Mouse (Mus musculus) hindbrain, embryonic 10.5 days (tissue): ENCODE data around the gene Olfr1085. TPM values are rescaled to one million over a fixed set of nuclear protein-coding genes. Genes with fewer than 3 reads are reported as not detected.
"Not testable (repeated sequence)": the region's sequence is repeated elsewhere in the genome, so short reads cannot be mapped to it uniquely, and the experiment has no call there.

Source experiments
- DNase-seq: peaks from one replicate; pipeline ENCODE4 v3.0.0-alpha.2; 2017; ENCODE audit warnings: low spot score
- H3K27ac ChIP-seq: fragments of 300-500 bp; sonication (generic); 2 replicates; pipeline ENCODE4 v1.5.1; 2016; ENCODE audit warnings: mild to moderate bottlenecking, moderate library complexity
- H3K27me3 ChIP-seq: fragments of 300-500 bp; sonication (generic); 2 replicates; pipeline ENCODE4 v1.6.1; 2016; ENCODE audit warnings: mild to moderate bottlenecking; ENCODE audit not compliant: poor library complexity, insufficient read depth, severe bottlenecking
- H3K36me3 ChIP-seq: fragments of 300-500 bp; sonication (generic); 2 replicates; pipeline ENCODE4 v1.6.1; 2016; ENCODE audit warnings: mild to moderate bottlenecking, moderate library complexity
- H3K4me1 ChIP-seq: fragments of 300-500 bp; sonication (generic); replicated peaks from 2 replicates; pipeline ENCODE4 v1.6.1; 2016; ENCODE audit warnings: mild to moderate bottlenecking
- H3K4me3 ChIP-seq: fragments of 300-500 bp; sonication (generic); 2 replicates; pipeline ENCODE4 v1.5.1; 2016; ENCODE audit warnings: mild to moderate bottlenecking, moderate library complexity
- H3K9me3 ChIP-seq: fragments of 300-500 bp; sonication (generic); 2 replicates; pipeline ENCODE4 v1.6.1; 2016; ENCODE audit warnings: mild to moderate bottlenecking, moderate library complexity
- WGBS: fragments of 180-500 bp; shearing (Covaris S2); methylation state at CpG from one replicate; pipeline ENCODE4 v1.1.7; 2016; 5-methylcytosine and 5-hydroxymethylcytosine counted together
- polyA plus RNA-seq: library from polyadenylated mRNA; unstranded; fragments of >200 nt; fragmentation: Nextera tagmentation; extraction: Ambion mirVana; gene quantifications from 2 replicates; pipeline ENCODE4 v1.2.1, GENCODE M21; 2016

The Olfr1085 gene
- not detected in 2 replicates for polyA plus RNA-seq

DNA sequence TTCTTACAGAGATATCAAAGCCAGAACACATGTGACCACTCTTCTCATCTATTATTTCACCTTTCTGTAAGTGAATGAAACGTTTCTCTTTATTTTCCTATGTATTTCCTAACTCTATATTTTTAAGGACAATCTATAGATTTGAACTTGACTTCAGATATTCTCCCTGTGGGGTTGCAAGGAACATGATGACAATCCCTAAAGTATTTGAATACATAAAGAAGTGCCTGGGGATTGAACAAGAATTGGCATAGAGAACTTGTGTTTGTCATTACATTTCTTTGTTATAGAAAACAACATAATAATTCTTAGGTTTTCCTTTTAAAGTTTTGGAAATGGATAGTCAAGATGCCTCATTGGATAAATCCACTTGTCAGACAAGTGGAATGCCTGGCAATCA is at the start of gene Olfr1085:
Gene Olfr1085, minus strand, starts transcription at position 101 of the 400 bp plus-strand sequence.
- 38% methylated on average over 1 of the region's 1 CpGs for WGBS
- no peak for DNase-seq
- H3K36me3 ChIP-seq = no peaks in the 10 kb centered on the region
- H3K4me1 ChIP-seq = no peaks in the 10 kb centered on the region
- no peak within 1 kb of the TSS for H3K27ac ChIP-seq
- no peak within 1 kb of the TSS for H3K4me3 ChIP-seq
- no peaks in the 10 kb centered on the region for H3K27me3 ChIP-seq
- no peaks in the 10 kb centered on the region for H3K9me3 ChIP-seq

DNA sequence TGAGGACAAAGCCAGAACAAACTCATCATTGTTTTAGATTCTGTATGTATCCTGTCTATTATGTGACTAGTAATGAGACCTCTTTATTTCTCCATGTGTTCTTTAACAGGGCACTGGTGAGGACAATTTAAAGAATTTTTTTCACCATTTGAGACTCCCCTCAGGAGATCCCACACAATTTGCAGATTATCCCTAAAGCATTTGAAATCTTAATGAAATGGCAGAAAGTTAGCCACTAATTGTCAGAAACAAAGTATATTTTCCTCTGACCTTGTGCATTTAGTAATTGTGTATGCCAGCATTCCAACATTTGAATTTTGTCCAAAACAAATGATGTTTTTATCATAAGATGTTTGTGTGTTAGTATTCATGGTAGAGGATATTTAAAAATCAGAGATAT is 36.5 kb upstream of the Olfr1085 start, which contains the start of gene Olfr1087:
Gene Olfr1087, minus strand, starts transcription at position 101 of the 400 bp plus-strand sequence.
- no peaks in the 10 kb centered on the region for H3K36me3 ChIP-seq
- no peak within 1 kb of the TSS for H3K27ac ChIP-seq
- H3K9me3 ChIP-seq = no peaks in the 10 kb centered on the region
- H3K4me3 ChIP-seq = no peak within 1 kb of the TSS
- no peak for DNase-seq
- no peaks in the 10 kb centered on the region for H3K27me3 ChIP-seq
- no peaks in the 10 kb centered on the region for H3K4me1 ChIP-seq

DNA sequence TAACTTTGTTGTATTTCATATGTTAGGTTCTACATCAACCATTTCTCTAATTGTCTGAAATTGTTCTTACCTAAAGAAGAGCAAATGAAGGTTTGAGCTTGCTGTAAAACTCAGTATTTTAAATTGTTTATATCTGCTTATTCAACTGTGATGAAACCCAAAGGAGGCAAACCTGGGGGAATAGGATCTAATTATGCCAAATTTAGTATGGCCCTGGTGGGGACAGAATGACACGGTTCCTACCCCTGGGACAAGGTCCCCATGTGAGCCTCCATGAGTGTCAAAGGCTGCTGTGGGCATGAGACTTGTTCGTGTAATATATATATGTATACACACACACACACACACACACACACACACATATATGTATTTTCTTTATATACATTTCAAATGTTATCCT is 18.2 kb upstream of the Olfr1085 start, which contains the start of gene Olfr1086:
Gene Olfr1086, minus strand, starts transcription at position 101 of the 400 bp plus-strand sequence.
- no peaks in the 10 kb centered on the region for H3K27me3 ChIP-seq
- no peak within 1 kb of the TSS for H3K4me3 ChIP-seq
- H3K9me3 ChIP-seq = no peaks in the 10 kb centered on the region
- no peaks in the 10 kb centered on the region for H3K36me3 ChIP-seq
- no peak within 1 kb of the TSS for H3K27ac ChIP-seq
- no peaks in the 10 kb centered on the region for H3K4me1 ChIP-seq
- no peak for DNase-seq
- 89% methylated on average over 2 of the region's 2 CpGs for WGBS

DNA sequence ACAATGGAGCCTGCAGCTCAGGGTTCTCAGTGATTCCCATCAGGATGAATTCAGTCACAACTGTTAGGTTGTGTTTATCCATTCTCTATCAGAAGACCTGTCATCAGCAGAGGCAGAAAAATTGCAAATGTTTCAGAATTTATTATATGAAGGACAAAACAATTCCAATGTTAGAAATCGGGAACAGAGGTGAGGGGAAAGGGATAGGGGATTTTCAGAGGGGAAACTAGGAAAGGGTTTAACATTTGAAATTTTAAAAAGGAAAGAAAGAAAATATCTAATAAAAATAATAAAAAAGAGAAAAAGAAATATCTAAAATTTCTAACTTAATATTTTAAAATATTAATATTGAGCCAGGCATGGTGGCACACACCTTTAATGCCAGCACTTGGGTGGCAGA is 22.2 kb downstream of the Olfr1085 start, which contains the start of gene Olfr1084:
Gene Olfr1084, minus strand, starts transcription at position 101 of the 400 bp plus-strand sequence.
- DNase-seq, H3K4me1 ChIP-seq, H3K9me3 ChIP-seq, H3K27ac ChIP-seq, H3K36me3 ChIP-seq, H3K4me3 ChIP-seq, H3K27me3 ChIP-seq: not testable (repeated sequence)
- WGBS = 90% methylated on average over 1 of the region's 1 CpGs

Other genes with a start within 250 kb of the Olfr1085 start
- not detected in 2 replicates for gene Olfr1061, start 248.0 kb downstream of the Olfr1085 start, polyA plus RNA-seq
- not detected in 2 replicates for gene Olfr1062, start 235.3 kb downstream of the Olfr1085 start, polyA plus RNA-seq
- not detected in 2 replicates for gene Olfr1065, start 211.4 kb downstream of the Olfr1085 start, polyA plus RNA-seq
- gene Olfr1066, start 205.8 kb downstream of the Olfr1085 start, polyA plus RNA-seq = not detected in 2 replicates
- gene Olfr228, start 174.6 kb downstream of the Olfr1085 start, polyA plus RNA-seq = not detected in 2 replicates
- gene Olfr1076, start 153.6 kb downstream of the Olfr1085 start, polyA plus RNA-seq = not detected in 2 replicates
- gene Olfr1079, start 119.5 kb downstream of the Olfr1085 start, polyA plus RNA-seq = not detected in 2 replicates
- gene Olfr1080, start 103.8 kb downstream of the Olfr1085 start, polyA plus RNA-seq = not detected in 2 replicates
- not detected in 2 replicates for gene Olfr1082, start 63.1 kb downstream of the Olfr1085 start, polyA plus RNA-seq
- gene Olfr1084, start 22.3 kb downstream of the Olfr1085 start, polyA plus RNA-seq = not detected in 2 replicates
- gene Olfr1086, start 18.1 kb upstream of the Olfr1085 start, polyA plus RNA-seq = not detected in 2 replicates
- not detected in 2 replicates for gene Olfr1087, start 36.4 kb upstream of the Olfr1085 start, polyA plus RNA-seq
- not detected in 2 replicates for gene Olfr1089, start 71.7 kb upstream of the Olfr1085 start, polyA plus RNA-seq
- not detected in 2 replicates for gene Olfr1090, start 97.0 kb upstream of the Olfr1085 start, polyA plus RNA-seq
- not detected in 2 replicates for gene Olfr1093, start 120.5 kb upstream of the Olfr1085 start, polyA plus RNA-seq
- not detected in 2 replicates for gene Olfr141, start 148.0 kb upstream of the Olfr1085 start, polyA plus RNA-seq
- gene Olfr1094, start 162.6 kb upstream of the Olfr1085 start, polyA plus RNA-seq = not detected in 2 replicates
- gene Olfr1095, start 189.7 kb upstream of the Olfr1085 start, polyA plus RNA-seq = not detected in 2 replicates
- gene Gm13723, start 212.8 kb upstream of the Olfr1085 start, polyA plus RNA-seq = not detected in 2 replicates
- gene Olfr1097, start 230.2 kb upstream of the Olfr1085 start, polyA plus RNA-seq = not detected in 2 replicates